Mouse (Mus musculus) fat pad, adult 2 months (tissue): ENCODE data around the gene Krt78.
"Not testable (repeated sequence)": the region's sequence is repeated elsewhere in the genome, so short reads cannot be mapped to it uniquely, and the experiment has no call there.

Experiments
- DNase-seq: peaks from one replicate; pipeline ENCODE4 v3.0.0-alpha.2; 2011; ENCODE audit warnings: low read depth, low spot score; ENCODE audit errors: extremely low read depth

Krt78 gene

GRCm38 (mm10) chr15:101954187-101954586 is at the start of gene Krt78:
TSS of gene Krt78 (minus strand) at chr15:101954287.
- DNase-seq = no peak

- DNase-seq = no peak
Measured at GRCm38 (mm10) chr15:102003516-102003915, 49.4 kb upstream of the Krt78 start.

- DNase-seq = no peak
Measured at GRCm38 (mm10) chr15:102002646-102003488, 48.8 kb upstream of the Krt78 start.

GRCm38 (mm10) chr15:101999676-102000335 is 45.7 kb upstream of the Krt78 start:
- no peak for DNase-seq

DNA sequence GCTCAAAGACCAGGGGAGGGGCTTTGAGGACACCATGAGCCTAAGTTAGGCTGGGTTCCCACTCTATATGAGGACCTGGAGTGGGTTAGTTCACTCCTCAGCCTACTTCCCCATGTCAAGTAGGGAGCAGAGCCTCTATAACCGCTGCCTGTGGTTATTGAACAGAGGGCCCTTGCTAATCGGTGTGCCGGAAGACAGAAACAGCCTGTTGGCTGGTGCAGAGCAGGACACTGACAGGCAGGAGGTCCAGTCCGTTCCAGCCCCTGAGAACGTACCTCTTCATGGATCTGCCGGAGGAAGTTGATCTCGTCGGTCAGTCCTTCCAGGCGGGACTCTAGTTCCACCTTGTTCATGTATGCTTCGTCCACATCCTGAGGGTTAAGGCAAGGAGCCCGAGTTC is 45.1 kb upstream of the Krt78 start:
- no peak for DNase-seq

- DNase-seq = not testable (repeated sequence)
Measured at GRCm38 (mm10) chr15:101996450-101997078, 42.5 kb upstream of the Krt78 start.

DNA sequence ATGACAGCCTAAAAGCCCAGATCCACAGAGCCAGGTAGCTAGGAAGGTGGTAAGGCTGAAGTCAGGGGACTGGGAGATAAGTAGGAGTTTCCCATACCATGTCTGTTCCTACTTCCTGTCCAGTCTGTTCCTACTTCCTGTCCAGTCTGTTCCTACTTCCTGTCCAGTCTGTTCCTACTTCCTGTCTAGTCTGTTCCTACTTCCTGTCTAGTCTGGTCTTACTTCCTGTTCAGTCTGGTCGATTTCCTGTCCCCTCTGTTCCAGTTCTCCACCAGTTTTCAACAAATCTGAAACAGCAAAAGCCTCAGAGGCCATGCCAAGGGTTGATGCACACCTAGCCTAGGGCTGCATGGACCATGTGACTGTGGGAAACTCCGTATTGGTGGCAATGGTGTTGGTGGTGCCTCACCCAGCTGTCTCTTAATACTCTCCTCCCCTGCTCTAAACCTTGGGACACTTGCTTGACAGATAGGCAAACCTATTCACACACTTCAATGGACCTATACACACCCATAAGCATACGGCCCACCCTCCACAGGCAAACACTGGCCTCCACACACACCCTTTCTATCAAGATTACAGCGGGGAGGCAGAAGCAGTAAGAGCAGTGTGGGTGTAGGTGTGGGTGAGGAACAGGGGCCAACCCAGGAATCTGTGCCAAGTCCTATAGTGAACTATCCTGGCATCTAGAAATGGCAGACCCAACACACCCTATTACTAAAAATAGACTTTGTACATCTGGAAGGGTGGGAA is 41.6 kb upstream of the Krt78 start:
- no peak for DNase-seq

- no peak for DNase-seq
Measured at GRCm38 (mm10) chr15:101994365-101994764, 40.3 kb upstream of the Krt78 start.

GRCm38 (mm10) chr15:101990946-101991345 is 36.9 kb upstream of the Krt78 start:
- no peak for DNase-seq

GRCm38 (mm10) chr15:101988714-101989113 is 34.6 kb upstream of the Krt78 start:
- no peak for DNase-seq

- DNase-seq = no peak
Measured at GRCm38 (mm10) chr15:101988119-101988518, 34.0 kb upstream of the Krt78 start.

- no peak for DNase-seq
Measured at GRCm38 (mm10) chr15:101984746-101985145, 30.7 kb upstream of the Krt78 start.

- no peak for DNase-seq
Measured at GRCm38 (mm10) chr15:101983949-101984601, 30.0 kb upstream of the Krt78 start.

- no peak for DNase-seq
Measured at GRCm38 (mm10) chr15:101983315-101983948, 29.3 kb upstream of the Krt78 start.

DNA sequence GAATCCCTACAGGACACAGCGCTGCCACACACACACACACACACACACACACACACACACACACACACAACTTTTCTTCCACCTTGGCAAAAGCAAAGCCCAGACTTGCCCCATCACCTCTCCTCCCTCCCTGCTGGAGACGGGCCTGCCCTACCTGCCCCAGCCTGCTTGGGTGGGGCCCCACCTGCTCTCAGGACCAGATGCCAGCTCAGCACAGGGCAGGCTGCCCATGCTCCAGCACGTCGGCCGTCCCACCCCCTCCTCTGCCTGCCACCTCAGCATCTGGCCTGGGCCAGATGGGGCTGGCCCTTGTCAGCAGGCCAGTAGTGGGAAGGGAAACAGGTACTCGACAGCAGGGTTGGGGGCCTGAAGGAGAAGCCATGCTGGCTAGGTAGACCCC is 26.8 kb upstream of the Krt78 start:
- no peak for DNase-seq

DNA sequence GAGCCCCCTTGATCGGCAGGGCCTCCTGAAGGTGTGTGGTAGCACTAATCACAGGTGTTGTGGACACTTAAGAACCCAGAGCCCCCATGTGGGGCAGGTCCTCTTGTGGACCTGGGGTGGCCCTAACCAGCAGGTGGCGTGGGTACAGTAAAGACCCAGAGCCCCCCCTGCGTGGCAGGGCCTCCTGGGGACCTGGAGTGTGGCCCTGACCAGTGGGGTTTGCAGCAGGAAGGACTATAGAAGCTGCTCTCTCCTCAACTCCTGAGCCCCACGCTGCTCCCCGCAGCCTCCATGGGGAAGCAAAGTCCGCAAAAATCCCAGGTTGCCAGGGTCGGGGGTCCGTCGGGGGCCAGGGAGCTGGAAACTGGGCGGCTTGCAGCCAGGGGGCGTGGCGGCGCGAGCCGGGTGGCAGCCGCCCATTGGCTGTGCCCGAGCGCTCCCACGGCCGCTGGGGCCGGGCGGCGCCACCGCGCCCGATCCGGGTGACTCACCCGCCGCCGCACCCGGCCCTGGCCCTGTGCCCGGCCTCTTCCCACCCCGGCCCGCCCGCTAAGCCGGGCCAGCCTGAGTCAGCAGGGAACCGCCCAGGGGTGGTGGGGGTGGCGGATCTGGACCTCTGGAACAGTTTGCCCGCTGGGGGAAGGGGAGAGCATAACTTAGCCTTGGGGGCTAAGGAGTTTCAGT is 23.1 kb upstream of the Krt78 start:
- no peak for DNase-seq

- no peak for DNase-seq
Measured at GRCm38 (mm10) chr15:101976641-101977040, 22.6 kb upstream of the Krt78 start.

GRCm38 (mm10) chr15:101976023-101976422 is 21.9 kb upstream of the Krt78 start:
- DNase-seq = no peak

DNA sequence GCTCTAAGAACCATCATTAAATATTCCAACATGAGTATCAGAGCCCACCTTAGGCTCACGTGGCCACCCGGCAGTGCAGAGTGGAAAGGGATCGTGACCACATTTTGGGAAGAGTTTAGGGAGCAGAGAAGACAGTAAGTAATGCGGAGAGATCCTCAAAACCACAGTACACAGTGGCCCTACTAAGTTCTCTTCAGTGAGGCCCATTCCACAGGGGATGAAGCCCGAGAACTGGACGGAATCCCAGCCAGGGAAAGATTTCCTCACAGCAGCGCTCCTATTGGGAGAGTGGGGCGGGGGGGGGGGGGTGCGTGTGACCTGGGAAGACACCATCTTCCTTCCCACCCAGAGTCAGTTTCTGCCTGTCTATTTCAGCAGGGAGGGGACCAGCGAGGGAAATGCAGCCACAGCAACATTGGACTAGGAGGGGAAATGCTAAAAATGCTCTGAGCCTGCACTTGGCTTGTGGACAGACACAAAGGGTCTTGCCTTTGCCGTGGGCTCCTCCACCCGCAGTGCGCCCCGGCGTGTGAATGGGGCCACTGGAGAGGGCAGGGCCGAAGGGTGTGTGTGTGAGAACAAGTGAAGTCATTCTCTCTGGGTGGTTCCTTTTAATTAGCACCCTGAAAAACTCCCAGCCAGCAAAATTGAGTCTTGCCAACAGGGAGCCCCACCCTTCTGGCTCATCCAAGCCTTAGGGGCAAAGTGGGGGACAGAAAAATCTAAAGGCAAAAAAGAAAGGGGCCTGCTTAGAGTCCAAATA is 20.2 kb upstream of the Krt78 start:
- DNase-seq = no peak
